Mouse (Mus musculus): ENCODE results near the gene Gal3st2c. TPM values are rescaled to one million over a fixed set of nuclear protein-coding genes. Genes with fewer than 3 reads are reported as not detected.

The Gal3st2c gene
- not detected for polyA plus RNA-seq (2014; fragmentation: Illumina TruSeq; extraction: RNeasy Lipid Tissue Mini Kit (QIAGEN cat#74804); ENCODE audit: low read depth, low replicate concordance)

DNA sequence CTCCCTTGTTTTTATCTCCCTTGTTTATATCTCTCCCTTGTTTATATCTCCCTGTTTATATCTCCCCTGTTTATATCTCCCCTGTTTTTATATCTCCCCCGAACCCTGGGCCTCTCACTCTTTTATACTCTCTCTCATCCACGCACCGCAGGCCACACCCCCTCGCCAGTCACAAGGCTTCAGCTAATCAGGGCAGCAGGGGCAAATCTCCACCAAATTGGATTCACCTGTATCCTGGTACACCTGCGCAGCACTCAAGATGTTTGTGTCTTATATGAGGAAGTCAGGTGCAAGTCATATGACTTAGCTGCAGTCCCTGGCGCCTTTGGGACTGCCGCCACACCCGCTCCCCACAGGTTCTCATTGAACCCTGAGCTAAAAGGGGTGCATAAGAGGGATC, at the start of gene Gal3st2c:
Gal3st2c (plus strand) TSS at position 301 of the 400 bp plus-strand sequence.

DNA sequence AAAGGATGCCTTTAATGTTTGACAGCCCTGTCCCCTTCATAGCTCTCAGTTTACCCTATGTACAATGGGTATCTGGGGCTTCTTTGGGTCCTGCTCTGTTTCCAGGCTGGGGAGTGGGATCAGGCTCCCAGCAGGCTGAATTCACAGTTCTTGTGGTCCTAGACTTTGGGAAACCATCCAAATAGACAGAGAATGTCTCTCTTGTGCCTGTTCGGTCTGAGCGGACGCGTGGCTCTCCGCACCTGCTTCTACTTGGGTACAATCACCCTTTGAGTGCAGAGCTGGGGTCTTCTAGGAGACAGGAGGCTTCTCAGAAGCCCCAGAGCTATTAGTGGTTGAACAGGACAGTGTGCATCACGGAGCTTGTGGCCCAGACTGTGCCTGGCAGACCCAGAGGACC, 29.8 kb downstream of the Gal3st2c start, which contains the start of gene Neu4:
Neu4 (plus strand) TSS at position 301 of the 400 bp plus-strand sequence.

GRCm38 (mm10) chr1:94052373-94052772, 62.1 kb downstream of the Gal3st2c start, which contains the start of gene Pdcd1:
TSS of gene Pdcd1 (minus strand) at chr1:94052553.

Other genes with a start within 250 kb of the Gal3st2c start
- gene Atg4b, start 239.0 kb upstream of the Gal3st2c start, polyA plus RNA-seq (2014; fragmentation: Illumina TruSeq; extraction: RNeasy Lipid Tissue Mini Kit (QIAGEN cat#74804); ENCODE audit: low read depth, low replicate concordance) = 40.2 TPM
- gene Thap4, start 235.6 kb upstream of the Gal3st2c start, polyA plus RNA-seq (2014; fragmentation: Illumina TruSeq; extraction: RNeasy Lipid Tissue Mini Kit (QIAGEN cat#74804); ENCODE audit: low read depth, low replicate concordance) = 30.5 TPM
- 58.9 TPM for gene Dtymk, start 188.6 kb upstream of the Gal3st2c start, polyA plus RNA-seq (2014; fragmentation: Illumina TruSeq; extraction: RNeasy Lipid Tissue Mini Kit (QIAGEN cat#74804); ENCODE audit: low read depth, low replicate concordance)
- gene Ing5, start 186.5 kb upstream of the Gal3st2c start, polyA plus RNA-seq (2014; fragmentation: Illumina TruSeq; extraction: RNeasy Lipid Tissue Mini Kit (QIAGEN cat#74804); ENCODE audit: low read depth, low replicate concordance) = 12.4 TPM
- gene D2hgdh, start 165.6 kb upstream of the Gal3st2c start, polyA plus RNA-seq (2014; fragmentation: Illumina TruSeq; extraction: RNeasy Lipid Tissue Mini Kit (QIAGEN cat#74804); ENCODE audit: low read depth, low replicate concordance) = 19.6 TPM
- 0.66 TPM for gene Gal3st2, start 129.2 kb upstream of the Gal3st2c start, polyA plus RNA-seq (2014; fragmentation: Illumina TruSeq; extraction: RNeasy Lipid Tissue Mini Kit (QIAGEN cat#74804); ENCODE audit: low read depth, low replicate concordance)
- 0.30 TPM for gene Gal3st2b, start 72.2 kb upstream of the Gal3st2c start, polyA plus RNA-seq (2014; fragmentation: Illumina TruSeq; extraction: RNeasy Lipid Tissue Mini Kit (QIAGEN cat#74804); ENCODE audit: low read depth, low replicate concordance)
- gene Neu4, start 29.9 kb downstream of the Gal3st2c start, polyA plus RNA-seq (2014; fragmentation: Illumina TruSeq; extraction: RNeasy Lipid Tissue Mini Kit (QIAGEN cat#74804); ENCODE audit: low read depth, low replicate concordance) = not detected
- gene Pdcd1, start 62.0 kb downstream of the Gal3st2c start, polyA plus RNA-seq (2014; fragmentation: Illumina TruSeq; extraction: RNeasy Lipid Tissue Mini Kit (QIAGEN cat#74804); ENCODE audit: low read depth, low replicate concordance) = not detected